In the genomic region with DNA sequence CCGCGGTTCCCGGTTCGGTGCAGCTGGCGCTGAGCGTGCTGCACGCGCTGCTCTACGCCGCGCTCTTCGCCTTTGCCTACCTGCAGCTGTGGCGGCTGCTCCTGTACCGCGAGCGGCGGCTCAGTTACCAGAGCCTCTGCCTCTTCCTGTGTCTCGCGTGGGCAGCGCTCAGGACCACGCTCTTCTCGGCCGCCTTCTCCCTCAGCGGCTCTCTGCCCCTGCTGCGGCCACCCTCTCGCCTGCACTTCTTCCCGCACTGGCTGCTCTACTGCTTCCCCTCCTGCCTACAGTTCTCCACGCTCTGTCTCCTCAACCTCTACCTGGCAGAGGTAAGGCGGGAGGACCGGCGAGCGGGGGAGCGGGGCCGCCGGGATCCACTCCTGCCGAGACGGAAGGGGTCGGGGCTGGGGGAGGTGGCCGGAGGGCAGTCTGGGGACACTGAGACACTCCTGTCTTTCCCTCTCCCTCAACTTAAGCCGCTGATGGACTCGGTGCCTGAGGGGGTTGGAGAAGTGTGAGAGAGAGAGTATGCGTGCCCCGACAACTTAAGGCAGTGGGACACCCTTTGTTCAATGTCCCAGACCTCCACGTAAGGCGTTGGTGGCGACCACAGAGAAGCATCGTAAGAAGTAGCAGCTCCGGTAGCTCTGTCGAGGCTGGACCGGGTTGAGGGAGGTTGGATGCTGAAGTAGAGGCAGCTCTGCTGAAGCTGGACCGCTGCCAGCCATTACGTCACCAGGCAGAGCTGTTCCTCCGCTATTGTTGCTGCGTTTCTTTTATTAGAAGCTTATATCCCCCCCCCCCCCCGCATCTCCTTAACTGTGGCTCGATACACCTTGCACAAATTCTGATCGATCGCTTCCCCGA, we compare ENCODE assay signal across 8 mouse cellular contexts. TPM values are rescaled to one million over a fixed set of nuclear protein-coding genes. Genes with fewer than 3 reads are reported as not detected.
DNase-seq lines count a peak whose midpoint lies in the region; ATAC-seq lines count a peak whose summit lies in the region.

Gene Txndc16, minus strand, starts transcription at position 239 of the 867 bp plus-strand sequence.

- peak within 1 kb of the TSS; percentile 92 for H3K4me3 ChIP-seq in hindbrain, embryonic 14.5 days (replicated peaks; ENCODE audit: low read length)

- H3K27ac ChIP-seq in hindbrain, embryonic 14.5 days, result peak within 1 kb of the TSS; percentile 95

- ATAC-seq in hindbrain, embryonic 14.5 days (ENCODE audit: low FRiP score), result peak; percentile 46

- peak within 1 kb of the TSS; percentile 77 for H3K4me2 ChIP-seq in hindbrain, embryonic 14.5 days (replicated peaks)

- WGBS in hindbrain, embryonic 14.5 days, result under 1% methylated on average over 58 of the region's 59 CpGs

- H3K9ac ChIP-seq in hindbrain, embryonic 14.5 days, result peak within 1 kb of the TSS; percentile 94

- peaks cover 25% of the 10 kb centered on the region; the same call in 1 of the 2 replicates for H3K4me1 ChIP-seq in hindbrain, embryonic 14.5 days (replicated peaks; ENCODE audit: control insufficient read depth, insufficient read depth, low read length)

- no peaks in the 10 kb centered on the region for H3K9me3 ChIP-seq in hindbrain, embryonic 14.5 days (ENCODE audit: control insufficient read depth, low read length)

- H3K27me3 ChIP-seq in hindbrain, embryonic 14.5 days (ENCODE audit: control insufficient read depth, insufficient read depth, low read length), result no peaks in the 10 kb centered on the region

- peak; percentile 73 for DNase-seq in NIH3T3 (ENCODE audit: low read depth)
- peak; percentile 93 to 95 for DNase-seq in cerebellum, postnatal 14 days
- DNase-seq in frontal cortex, postnatal 36 days (ENCODE audit: low spot score in 2 of 2), result peak; percentile 75 to 77
- DNase-seq in hindbrain, embryonic 14.5 days (ENCODE audit: low spot score), result peak; percentile 93
- DNase-seq in layer of hippocampus, postnatal 25 days (ENCODE audit: extremely low spot score in 1 of 2, low spot score in 1 of 2), result peak; percentile 76 to 84
- DNase-seq in lung, postnatal 14 days, result peak; percentile 85
- peak; percentile 72 for DNase-seq in ovary, postnatal 36 days (ENCODE audit: low spot score)
- peak; percentile 74 for DNase-seq in thymus, postnatal 14 days

- no peaks in the 10 kb centered on the region for H3K36me3 ChIP-seq in hindbrain, embryonic 14.5 days (replicated peaks; ENCODE audit: control insufficient read depth, insufficient read depth)

RNA-seq across cellular contexts. Expression of gene Txndc16, which starts in this region (rescaled TPM):
- polyA plus RNA-seq in hindbrain, embryonic 14.5 days (2014; fragmentation: Nextera tagmentation; extraction: Ambion mirVana), result 41.1 and 45.6 TPM in 2 replicates
- 10 to 100 TPM; 63.3 to 70.8 TPM for total RNA-seq in layer of hippocampus, postnatal 25 days (2021)

Comparison
In these comparisons a context has a peak if more than half of its experiments do, and no peak if none do; other contexts are left out.
1. Peak in every context shown above with its lines: DNase-seq, ATAC-seq, H3K4me3 ChIP-seq and H3K27ac ChIP-seq.